Mouse (Mus musculus): ENCODE results near the gene Tmem150b.

GRCm38 (mm10) chr7:4771202-4771601, 46.2 kb upstream of the Tmem150b start, which contains the start of gene Fam71e2:
- TF ChIP-seq CTCF (IDR thresholded peaks at IDR 0.05 in 2 of 3, conservative IDR thresholded peaks at IDR 0.05 in 1 of 3; ENCODE audit: control insufficient read depth in 1 of 3, insufficient read depth in 1 of 3, low read depth in 2 of 3, low read length in 3 of 3, poor library complexity in 1 of 3, severe bottlenecking in 1 of 3) (no peak), JUND (IDR thresholded peaks at IDR 0.05; ENCODE audit: low read depth, low read length) (no peak), EP300 (IDR thresholded peaks at IDR 0.05; ENCODE audit: low read depth in 1 of 2, low read length in 2 of 2) (no peak), POLR2A (IDR thresholded peaks at IDR 0.05; ENCODE audit: control insufficient read depth in 1 of 2, insufficient read depth in 1 of 2, low read depth in 1 of 2, low read length in 2 of 2, poor library complexity in 1 of 2) (no peak), ZC3H11A (IDR thresholded peaks at IDR 0.05; ENCODE audit: low read depth, low read length) (no peak), NRF1 (IDR thresholded peaks at IDR 0.05; ENCODE audit: insufficient read depth, low read depth, low read length, poor library complexity, severe bottlenecking) (no peak), MAX (IDR thresholded peaks at IDR 0.05; ENCODE audit: low read length) (no peak), GATA1 (IDR thresholded peaks at IDR 0.05; ENCODE audit: low read depth, low read length) (no peak), POLR2AphosphoS2 (IDR thresholded peaks at IDR 0.05; ENCODE audit: low read length) (no peak), HCFC1 (IDR thresholded peaks at IDR 0.05; ENCODE audit: low read depth, low read length) (no peak), CHD2 (IDR thresholded peaks at IDR 0.05; ENCODE audit: low read length) (no peak), ELF1 (IDR thresholded peaks at IDR 0.05; ENCODE audit: low read depth, low read length) (no peak), POLR2AphosphoS5 (IDR thresholded peaks at IDR 0.05; ENCODE audit: borderline replicate concordance, low read depth, low read length) (no peak), MAFK (IDR thresholded peaks at IDR 0.05; ENCODE audit: borderline replicate concordance, low read depth, low read length) (no peak)

All from MEL (cell line).